Mouse (Mus musculus) heart, postnatal 36 days (tissue): ENCODE results near the gene Syce3. TPM values are rescaled to one million over a fixed set of nuclear protein-coding genes. Genes with fewer than 3 reads are reported as not detected.
"Not testable (repeated sequence)": the region's sequence is repeated elsewhere in the genome, so short reads cannot be mapped to it uniquely, and the experiment has no call there.

Experiments
- DNase-seq, 2 experiments: peaks; one replicate each; pipeline ENCODE4 v3.0.0; 2021 to 2022
- intact Hi-C: fragments of 180-260 bp; cut with DNase I; formaldehyde crosslinking; loops from one replicate; pipeline ENCODE4 v1.15.1; 2025
- total RNA-seq, 2 experiments: library from RNA; stranded (reverse); gene quantifications; 2 replicates each; pipeline ENCODE4 v1.2.3; 2021

Gene Syce3
- not detected for total RNA-seq

- no peak for DNase-seq
- intact Hi-C loops = no loop called here
These were observed at the start of gene Syce3 for GRCm38 (mm10) chr15:89410118-89410517. Gene Syce3 (minus strand): TSS chr15:89410503.

DNA sequence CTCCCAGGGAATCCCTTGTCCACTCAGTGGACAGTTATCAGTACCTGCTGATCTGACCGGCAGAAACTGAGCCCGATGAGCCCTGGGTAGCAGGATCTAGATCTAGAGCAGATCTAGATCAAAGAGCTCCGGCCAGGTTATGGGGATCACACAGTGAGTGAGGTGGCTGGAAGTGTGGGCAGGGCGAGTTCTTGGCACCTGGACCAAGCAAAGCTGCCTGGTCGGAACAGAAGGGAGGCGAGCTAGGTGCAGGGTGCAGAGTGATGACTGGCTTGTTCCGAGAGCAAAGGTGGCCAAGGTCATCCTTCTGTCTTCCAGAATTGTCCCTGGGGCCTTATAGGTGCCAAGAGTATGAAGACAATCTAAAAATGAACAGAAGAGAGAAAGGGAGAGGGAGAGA lies 49.5 kb upstream of the Syce3 start:
- DNase-seq = no peak

GRCm38 (mm10) chr15:89458942-89459341 lies 48.6 kb upstream of the Syce3 start:
- intact Hi-C loops = no loop called here
- no peak for DNase-seq

More for the DNA sequence above, 49.5 kb upstream of the Syce3 start:
- intact Hi-C loops = no loop called here

DNA sequence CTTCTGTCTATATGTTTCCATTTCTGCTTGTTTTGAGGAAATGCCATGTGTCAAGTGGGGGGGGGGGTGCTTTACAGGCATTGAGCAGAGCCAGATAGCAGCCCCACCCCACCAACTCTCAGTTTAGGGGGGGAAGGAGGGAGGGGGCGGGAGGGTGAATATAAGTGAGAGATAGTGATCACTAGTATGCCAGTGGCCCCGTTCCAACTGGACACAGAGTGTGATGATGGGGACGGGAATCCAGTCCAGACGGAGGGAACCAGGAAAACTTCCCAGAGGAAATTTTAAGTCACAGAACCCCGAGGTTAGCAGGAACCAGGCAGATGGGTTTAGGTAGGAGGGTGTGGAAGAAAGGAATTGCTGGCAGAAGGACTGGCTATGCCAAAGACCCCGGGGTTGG lies 45.3 kb upstream of the Syce3 start:
- intact Hi-C loops = no loop called here
- DNase-seq = no peak

DNA sequence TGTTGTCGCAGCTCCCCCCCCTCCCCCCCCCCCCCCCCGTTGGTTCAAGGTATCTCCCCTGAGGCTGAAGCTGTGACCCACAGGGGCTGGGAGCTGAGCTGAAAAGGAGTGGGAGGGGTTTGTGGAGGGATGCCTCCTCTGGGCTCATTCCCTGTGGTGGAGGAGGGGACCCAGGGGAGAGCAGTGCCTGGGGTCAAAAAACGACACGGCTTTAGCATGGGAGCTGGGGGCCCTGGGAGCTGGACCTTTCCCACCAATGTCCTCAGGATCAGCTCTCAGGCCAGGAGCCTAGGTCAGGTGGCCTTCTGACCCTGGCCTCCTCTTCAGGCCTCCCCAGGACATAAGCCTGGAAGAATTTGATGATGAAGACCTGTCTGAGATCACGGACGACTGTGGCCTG lies 44.6 kb upstream of the Syce3 start:
- intact Hi-C loops = no loop called here
- DNase-seq = no peak

DNA sequence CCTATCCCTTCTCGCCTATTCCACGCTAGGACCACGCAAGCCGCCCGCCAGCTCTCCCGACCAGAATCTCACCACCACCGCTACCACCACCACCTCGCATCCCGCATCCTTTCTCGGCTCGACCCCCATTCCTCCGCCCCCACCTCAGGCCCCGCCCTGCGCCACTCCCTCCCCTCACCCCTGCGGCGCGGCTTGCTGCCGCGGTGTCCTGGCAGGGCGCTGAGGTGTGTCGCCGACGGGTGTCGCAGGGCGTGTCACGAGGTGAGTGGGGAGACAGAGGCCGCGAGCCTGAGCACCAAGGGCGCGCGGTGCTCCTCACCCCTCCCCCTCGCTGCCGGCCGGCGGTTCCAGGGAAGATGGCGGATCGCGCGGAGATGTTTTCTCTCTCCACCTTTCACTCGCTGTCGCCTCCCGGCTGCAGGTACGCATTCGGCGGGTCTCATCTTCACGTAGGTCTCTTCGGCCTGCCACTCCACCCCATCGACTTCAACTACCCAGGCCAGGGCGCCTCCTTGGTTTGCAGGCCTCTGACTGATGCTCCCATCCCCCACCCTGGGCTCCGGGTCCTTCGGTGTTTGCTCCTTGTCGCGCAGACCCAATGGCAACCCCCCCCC lies 43.7 kb upstream of the Syce3 start, which contains the start of gene Mapk8ip2:
Gene Mapk8ip2 (plus strand): TSS at position 49 of the 614 bp plus-strand sequence.
- intact Hi-C loops = no loop called here
- no peak for DNase-seq

DNA sequence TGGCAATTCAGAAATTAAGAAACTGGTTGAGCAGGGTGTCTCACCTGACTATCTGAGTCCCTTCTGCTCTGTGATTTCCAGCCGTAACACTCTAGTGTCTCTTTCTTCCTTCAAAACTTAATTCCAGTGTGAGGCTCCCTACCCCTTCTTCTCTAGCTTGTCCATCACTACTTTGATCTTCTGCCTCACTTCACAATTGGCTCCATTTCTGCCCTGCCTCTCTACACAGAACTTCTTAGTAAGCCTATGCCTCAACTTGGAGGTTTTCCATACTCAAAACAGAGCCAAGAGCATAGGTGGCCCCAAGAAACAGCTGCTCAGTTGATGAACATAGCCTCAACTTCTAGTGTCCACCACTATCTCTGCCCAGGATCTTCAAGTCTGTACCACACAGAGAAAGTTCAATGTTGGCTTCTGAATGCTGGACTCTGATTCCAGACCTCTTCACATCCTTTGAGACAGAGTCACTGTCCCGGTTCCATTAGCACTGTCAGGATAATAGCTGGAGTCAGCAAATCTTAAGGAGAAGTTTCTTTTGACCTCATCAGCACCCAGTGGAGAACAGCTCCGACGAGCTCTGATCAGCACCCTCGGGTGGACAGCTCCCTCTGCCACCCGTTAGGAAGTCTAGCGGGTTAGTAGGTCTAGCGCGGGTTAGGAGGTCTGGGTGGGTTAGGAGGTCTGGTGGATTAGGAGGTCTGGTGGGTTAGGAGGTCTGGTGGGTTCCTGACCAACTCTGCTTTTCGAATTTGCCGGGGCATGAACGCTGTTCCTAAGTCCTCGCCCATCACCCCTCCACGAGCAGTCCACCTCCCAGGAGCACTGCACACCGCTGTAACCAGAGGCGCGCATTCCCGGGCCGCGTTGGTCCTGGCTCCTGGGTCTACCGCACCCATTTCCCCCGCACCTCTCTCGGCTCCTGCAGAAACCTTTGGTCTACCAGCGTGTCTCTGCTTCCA lies 42.9 kb upstream of the Syce3 start:
- intact Hi-C loops = no loop called here
- peak; percentile 69 to 77 for DNase-seq

- DNase-seq = no peak
- intact Hi-C loops = no loop called here
These were observed 32.3 kb upstream of the Syce3 start for GRCm38 (mm10) chr15:89442486-89443070.

DNA sequence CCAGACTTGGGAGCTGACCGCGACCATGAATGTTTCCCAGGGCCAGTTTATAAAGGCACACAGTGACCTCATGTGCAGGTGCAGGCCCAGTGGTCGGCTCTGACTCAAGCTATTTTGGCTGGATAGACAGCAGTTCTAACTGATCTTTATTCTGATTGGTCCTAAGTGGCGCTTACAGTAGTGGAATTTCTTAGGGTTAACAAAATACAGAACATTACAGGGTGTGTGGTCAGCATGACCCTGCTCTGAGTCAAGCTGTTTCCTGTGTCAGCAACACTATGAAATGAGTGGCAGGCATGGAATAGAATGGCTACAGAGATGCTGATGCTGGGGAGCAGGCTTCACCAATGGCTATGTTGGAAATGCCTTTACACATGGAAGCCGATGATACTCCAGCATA lies 25.6 kb upstream of the Syce3 start:
- intact Hi-C loops = no loop called here

DNA sequence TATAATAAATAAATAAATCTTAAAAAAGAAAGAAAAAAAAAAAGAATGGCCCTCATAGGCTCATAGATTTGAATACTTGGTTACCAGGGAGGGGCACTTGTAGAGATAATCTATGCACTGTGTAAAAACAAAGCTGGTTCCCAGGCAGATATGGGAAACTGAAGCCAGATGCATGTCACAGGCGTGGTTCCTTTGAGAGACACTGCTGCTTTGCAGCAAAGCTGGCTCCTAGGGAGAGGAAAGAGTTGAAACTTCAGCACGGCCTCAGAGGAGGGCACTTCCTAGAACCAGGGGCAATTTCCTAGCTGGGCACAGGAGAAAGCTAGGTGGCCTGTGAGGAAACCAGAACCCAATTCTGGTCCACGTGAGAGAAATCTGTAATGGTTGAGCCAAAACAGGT lies 23.8 kb upstream of the Syce3 start:
- DNase-seq = no peak
- intact Hi-C loops = no loop called here

More for the DNA sequence above, 25.6 kb upstream of the Syce3 start:
- DNase-seq = no peak

GRCm38 (mm10) chr15:89432946-89433345 lies 22.6 kb upstream of the Syce3 start:
- intact Hi-C loops = no loop called here
- no peak for DNase-seq

GRCm38 (mm10) chr15:89431806-89432205 lies 21.5 kb upstream of the Syce3 start:
- no peak for DNase-seq
- intact Hi-C loops = loop anchor here (2.0 kb wide), 1 partner anchor 37 kb away; no protein-coding TSS in a partner anchor

- no peak for DNase-seq
- intact Hi-C loops = loop anchor here (2.0 kb wide), 1 partner anchor 38 kb away; no protein-coding TSS in a partner anchor
These were observed 21.0 kb upstream of the Syce3 start for GRCm38 (mm10) chr15:89431271-89431670.

GRCm38 (mm10) chr15:89430771-89431170 lies 20.5 kb upstream of the Syce3 start:
- intact Hi-C loops = loop anchor here (2.0 kb wide), 1 partner anchor 38 kb away; no protein-coding TSS in a partner anchor
- DNase-seq = not testable (repeated sequence)

GRCm38 (mm10) chr15:89430341-89430740 lies 20.0 kb upstream of the Syce3 start:
- intact Hi-C loops = loop anchor here (2.0 kb wide), 1 partner anchor 38 kb away; no protein-coding TSS in a partner anchor
- DNase-seq = no peak

- intact Hi-C loops = loop anchor here (2.0 to 5.0 kb wide), 3 partner anchors 39 to 72 kb away; partner anchors contain the start of genes Lmf2 and Ncaph2
- peak; percentile 88 to 91 for DNase-seq
These were observed 19.3 kb upstream of the Syce3 start, which contains the start of the genes C730034F03Rik, Gm44502 and Chkb for GRCm38 (mm10) chr15:89429352-89430221. Gene C730034F03Rik (plus strand): TSS chr15:89429589. Gene Gm44502 (minus strand): TSS chr15:89429696. Gene Chkb (minus strand): TSS chr15:89429908.

- intact Hi-C loops = loop anchor here (2.0 to 5.0 kb wide), 2 partner anchors 54 to 72 kb away; partner anchors contain the start of genes Lmf2 and Ncaph2
- DNase-seq = no peak
These were observed 18.6 kb upstream of the Syce3 start for GRCm38 (mm10) chr15:89428821-89429351.

GRCm38 (mm10) chr15:89428136-89428790 lies 18.0 kb upstream of the Syce3 start:
- DNase-seq = peak in 1 of 2 experiments; percentile 26
- intact Hi-C loops = loop anchor here (2.0 to 5.0 kb wide), 2 partner anchors 53 to 71 kb away; partner anchors contain the start of genes Lmf2 and Ncaph2

GRCm38 (mm10) chr15:89426716-89427115 lies 16.4 kb upstream of the Syce3 start:
- intact Hi-C loops = loop anchor here (5.0 kb wide), 1 partner anchor 69 kb away; the partner anchor contains the start of genes Lmf2 and Ncaph2
- DNase-seq = peak; percentile 39 to 41
